Mouse (Mus musculus): ENCODE measurements around the gene Sult6b2. TPM values are rescaled to one million over a fixed set of nuclear protein-coding genes. Genes with fewer than 3 reads are reported as not detected.

Sult6b2 gene
- polyA plus RNA-seq, 1 experiment from 2014 or later = not detected

DNA sequence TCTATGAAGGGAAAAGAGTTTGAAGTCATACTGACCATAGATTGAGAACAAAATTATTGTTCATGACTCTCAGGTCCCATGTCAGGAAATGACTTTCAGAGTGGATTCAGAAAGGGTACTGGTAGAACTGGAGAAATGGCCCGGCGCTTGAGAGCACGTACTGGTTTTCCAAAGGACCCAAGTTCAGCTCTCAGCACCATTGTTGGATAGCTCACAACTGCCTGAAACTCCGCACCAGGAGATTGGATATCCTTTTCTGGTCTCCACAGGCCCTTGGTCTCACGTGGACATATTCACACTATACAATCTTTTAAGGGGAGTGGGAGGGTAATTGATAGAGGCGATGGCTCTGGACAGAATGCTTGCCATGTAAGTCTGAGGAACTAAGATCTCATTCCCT lies 46.3 kb downstream of the Sult6b2 start:
- no peak for DNase-seq (ENCODE audit: low spot score)
- no peak for ATAC-seq
- H3K27ac ChIP-seq (ENCODE audit: low read length) = no peak overlapping the region
- H3K9me3 ChIP-seq (ENCODE audit: low read length) = no peaks in the 10 kb centered on the region
- TF ChIP-seq EP300 (IDR thresholded peaks at IDR 0.05) (no peak), CTCF (IDR thresholded peaks at IDR 0.05) (no peak)
- WGBS = 83% methylated on average over 6 of the region's 6 CpGs
- no peaks in the 10 kb centered on the region for H3K36me3 ChIP-seq (ENCODE audit: insufficient read depth, low read length)
- no peaks in the 10 kb centered on the region for H3K27me3 ChIP-seq (replicated peaks; ENCODE audit: insufficient read depth, low read length)
- H3K9ac ChIP-seq (replicated peaks; ENCODE audit: low read depth) = no peak overlapping the region
- peak overlapping the region; percentile 81 for H3K4me2 ChIP-seq (replicated peaks; ENCODE audit: low read depth, low read length)
- H3K4me1 ChIP-seq (ENCODE audit: insufficient read depth, low read depth, low read length) = peaks cover 12% of the 10 kb centered on the region; the same call in 1 of the 2 replicates
- peak overlapping the region; percentile 62; the same call in 1 of the 2 replicates for H3K4me3 ChIP-seq (ENCODE audit: low read depth, low read length)

DNA sequence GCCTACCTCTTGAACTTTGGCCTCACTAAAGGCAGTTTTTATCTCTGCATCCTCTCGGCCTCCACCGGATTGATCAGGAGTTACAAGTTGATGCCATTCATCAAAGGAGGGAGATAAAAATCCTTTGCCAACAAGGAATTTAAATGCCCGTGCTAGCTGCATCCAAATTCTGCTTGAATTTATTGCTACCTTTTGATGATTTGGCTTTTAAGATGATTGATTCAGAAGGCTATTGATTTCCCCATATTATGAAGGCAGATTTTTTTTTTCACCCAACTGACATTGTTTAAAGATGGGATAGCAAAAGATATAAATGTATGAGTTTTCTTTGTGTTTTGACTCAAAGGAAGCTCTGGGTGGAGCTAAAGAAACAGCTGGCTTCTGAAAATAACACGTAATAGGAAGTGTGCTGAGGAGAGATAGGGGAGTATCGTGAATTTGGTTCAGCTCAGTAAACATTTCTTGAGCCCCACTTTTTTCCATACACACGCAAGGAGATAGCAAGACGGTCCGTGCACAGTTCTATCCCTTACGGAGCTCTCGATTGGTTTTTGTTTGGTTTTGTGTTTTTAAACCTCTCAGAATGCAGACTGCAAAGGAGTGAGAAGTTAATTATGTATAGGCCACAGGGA lies 46.9 kb downstream of the Sult6b2 start:
- H3K36me3 ChIP-seq (ENCODE audit: insufficient read depth, low read length) = no peaks in the 10 kb centered on the region
- 10% methylated on average over 10 of the region's 10 CpGs for WGBS
- peak overlapping the region; percentile 81 for H3K4me2 ChIP-seq (replicated peaks; ENCODE audit: low read depth, low read length)
- no peaks in the 10 kb centered on the region for H3K9me3 ChIP-seq (ENCODE audit: low read length)
- peak overlapping the region; percentile 74 for H3K27ac ChIP-seq (ENCODE audit: low read length)
- H3K9ac ChIP-seq (replicated peaks; ENCODE audit: low read depth) = no peak overlapping the region
- peak overlapping the region; percentile 62 for H3K4me3 ChIP-seq (ENCODE audit: low read depth, low read length)
- TF ChIP-seq EP300 (IDR thresholded peaks at IDR 0.05) (peak; percentile 90), CTCF (IDR thresholded peaks at IDR 0.05) (no peak)
- DNase-seq (ENCODE audit: low spot score) = peak; percentile 83
- peak; percentile 20; the same call in 1 of the 2 replicates for ATAC-seq
- H3K4me1 ChIP-seq (ENCODE audit: insufficient read depth, low read depth, low read length) = peaks cover 12% of the 10 kb centered on the region; the same call in 1 of the 2 replicates
- no peaks in the 10 kb centered on the region for H3K27me3 ChIP-seq (replicated peaks; ENCODE audit: insufficient read depth, low read length)

DNA sequence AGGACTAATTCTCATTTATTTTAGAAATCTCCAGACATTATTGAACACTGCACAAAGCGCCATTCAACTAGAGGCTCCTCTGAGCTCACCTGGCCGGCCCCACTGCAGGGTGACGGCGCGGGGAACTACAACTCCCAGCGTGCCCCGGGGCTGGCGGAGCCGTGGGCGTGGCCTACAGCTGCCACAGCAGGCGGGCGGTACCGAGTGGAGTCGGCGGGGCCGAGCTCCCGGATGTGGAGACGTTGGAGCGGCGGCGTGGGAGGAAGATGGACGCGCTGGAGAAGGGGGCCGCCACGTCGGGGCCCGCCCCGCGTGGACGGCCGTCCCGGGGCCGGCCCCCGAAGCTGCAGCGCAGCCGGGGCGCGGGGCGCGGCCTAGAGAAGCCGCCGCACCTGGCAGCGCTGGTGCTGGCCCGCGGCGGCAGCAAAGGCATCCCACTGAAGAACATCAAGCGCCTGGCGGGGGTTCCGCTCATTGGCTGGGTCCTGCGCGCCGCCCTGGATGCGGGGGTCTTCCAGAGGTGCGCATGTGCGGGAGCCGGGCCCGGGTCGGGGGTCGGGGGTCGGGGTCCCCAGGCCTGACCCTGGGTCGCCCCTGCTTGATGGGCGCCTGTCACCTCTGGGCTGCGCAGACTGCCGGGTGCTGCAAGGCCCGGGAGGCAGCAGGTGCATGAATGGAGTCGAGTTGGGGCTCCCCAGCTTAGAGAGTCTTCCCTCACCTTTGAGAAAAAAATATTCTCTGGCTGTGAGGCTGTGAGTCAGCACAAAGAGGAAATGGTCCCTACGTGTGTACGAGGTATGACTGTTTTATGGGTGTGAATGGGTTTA lies 47.6 kb downstream of the Sult6b2 start, which contains the start of gene Cmas:
Gene Cmas (plus strand): TSS at position 180 of the 827 bp plus-strand sequence.
- WGBS = under 1% methylated on average over 45 of the region's 68 CpGs
- H3K27ac ChIP-seq (ENCODE audit: low read length) = peak within 1 kb of the TSS; percentile 74
- H3K27me3 ChIP-seq (replicated peaks; ENCODE audit: insufficient read depth, low read length) = no peaks in the 10 kb centered on the region
- H3K4me3 ChIP-seq (ENCODE audit: low read depth, low read length) = peak within 1 kb of the TSS; percentile 62
- DNase-seq (ENCODE audit: low spot score) (peak; percentile 93), ATAC-seq (peak; percentile 98)
- no peaks in the 10 kb centered on the region for H3K9me3 ChIP-seq (ENCODE audit: low read length)
- H3K4me2 ChIP-seq (replicated peaks; ENCODE audit: low read depth, low read length) = peak within 1 kb of the TSS; percentile 81
- TF ChIP-seq EP300 (IDR thresholded peaks at IDR 0.05) (no peak), CTCF (IDR thresholded peaks at IDR 0.05) (no peak)
- peak within 1 kb of the TSS; percentile 61 for H3K9ac ChIP-seq (replicated peaks; ENCODE audit: low read depth)
- H3K4me1 ChIP-seq (ENCODE audit: insufficient read depth, low read depth, low read length) = peaks cover 12% of the 10 kb centered on the region; the same call in 1 of the 2 replicates
- H3K36me3 ChIP-seq (ENCODE audit: insufficient read depth, low read length) = no peaks in the 10 kb centered on the region

DNA sequence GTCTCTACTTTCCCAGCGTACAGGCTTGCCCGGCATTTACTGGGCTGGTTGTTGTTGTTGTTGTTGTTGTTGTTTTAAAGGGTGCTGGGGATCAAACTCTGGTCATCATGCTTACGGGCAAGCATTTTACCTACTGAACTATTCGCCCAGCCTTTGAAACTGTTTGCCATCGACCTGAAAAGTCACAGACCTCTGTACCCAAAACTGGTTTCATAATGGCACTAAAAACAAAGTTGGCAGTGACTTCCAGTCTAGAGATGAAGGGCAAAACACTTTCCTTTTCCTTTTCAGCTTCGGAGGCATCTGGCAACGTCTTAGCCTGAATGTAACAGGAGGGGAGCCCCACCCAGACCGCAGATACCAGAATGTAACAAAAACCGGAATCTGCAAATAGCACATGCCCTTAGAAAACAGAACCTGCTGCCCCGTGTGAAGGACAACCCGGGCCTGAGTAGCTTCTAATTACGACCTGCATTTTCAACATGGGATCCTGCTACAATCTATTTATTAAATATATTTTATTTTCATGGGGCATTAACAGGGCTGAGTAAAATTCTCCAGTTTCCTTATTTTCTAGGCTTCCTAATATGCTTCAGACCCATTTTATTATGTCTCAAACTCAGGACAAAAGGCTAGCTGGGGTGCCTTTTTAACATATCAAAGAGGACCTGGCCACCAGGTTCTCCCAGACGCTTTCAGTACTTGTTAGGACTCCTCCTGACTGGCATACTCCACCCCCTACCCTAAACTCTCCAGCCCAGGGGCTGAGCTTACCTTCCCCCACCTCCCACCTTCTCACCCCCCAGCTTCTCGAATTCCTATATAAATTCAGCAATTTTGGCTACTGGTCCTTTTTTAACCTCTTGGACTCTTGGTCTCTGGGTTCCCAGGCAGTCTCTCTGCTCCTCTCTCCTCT lies 51.7 kb downstream of the Sult6b2 start:
- H3K36me3 ChIP-seq (ENCODE audit: insufficient read depth, low read length) = no peaks in the 10 kb centered on the region
- H3K4me3 ChIP-seq (ENCODE audit: low read depth, low read length) = no peak overlapping the region
- ATAC-seq = no peak
- peak; percentile 56 for DNase-seq (ENCODE audit: low spot score)
- no peak overlapping the region for H3K4me2 ChIP-seq (replicated peaks; ENCODE audit: low read depth, low read length)
- H3K9ac ChIP-seq (replicated peaks; ENCODE audit: low read depth) = no peak overlapping the region
- H3K4me1 ChIP-seq (ENCODE audit: insufficient read depth, low read depth, low read length) = peaks cover 8% of the 10 kb centered on the region; the same call in 1 of the 2 replicates
- no peak for TF ChIP-seq EP300 (IDR thresholded peaks at IDR 0.05)
- no peaks in the 10 kb centered on the region for H3K27me3 ChIP-seq (replicated peaks; ENCODE audit: insufficient read depth, low read length)
- 38% methylated on average over 14 of the region's 14 CpGs for WGBS
- no peaks in the 10 kb centered on the region for H3K9me3 ChIP-seq (ENCODE audit: low read length)
- H3K27ac ChIP-seq (ENCODE audit: low read length) = no peak overlapping the region

DNA sequence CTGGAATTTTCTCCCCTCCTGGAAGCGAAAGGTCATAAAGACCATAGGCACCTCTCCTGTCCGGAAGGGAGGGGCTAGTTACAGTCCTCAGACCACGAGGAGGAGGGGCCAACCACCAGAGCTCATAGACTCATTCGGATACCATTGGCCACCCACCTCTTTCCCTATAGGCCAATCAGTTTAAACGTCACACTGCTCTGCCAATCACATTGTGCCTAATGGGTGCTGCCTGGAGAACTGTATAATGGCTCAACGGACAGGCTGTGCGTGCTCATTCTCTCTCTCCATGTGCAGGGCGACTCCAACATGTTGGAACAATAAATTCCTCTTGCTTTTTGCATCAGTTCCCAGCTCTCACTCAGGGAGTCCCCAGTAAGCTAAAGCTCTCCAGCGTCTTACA lies 52.9 kb downstream of the Sult6b2 start:
- ATAC-seq (no peak), DNase-seq (ENCODE audit: low spot score) (no peak)
- peaks cover 8% of the 10 kb centered on the region; the same call in 1 of the 2 replicates for H3K4me1 ChIP-seq (ENCODE audit: insufficient read depth, low read depth, low read length)
- no peaks in the 10 kb centered on the region for H3K27me3 ChIP-seq (replicated peaks; ENCODE audit: insufficient read depth, low read length)
- H3K36me3 ChIP-seq (ENCODE audit: insufficient read depth, low read length) = no peaks in the 10 kb centered on the region
- H3K4me2 ChIP-seq (replicated peaks; ENCODE audit: low read depth, low read length) = no peak overlapping the region
- H3K4me3 ChIP-seq (ENCODE audit: low read depth, low read length) = no peak overlapping the region
- 64% methylated on average over 9 of the region's 9 CpGs for WGBS
- no peak overlapping the region for H3K27ac ChIP-seq (ENCODE audit: low read length)
- H3K9me3 ChIP-seq (ENCODE audit: low read length) = no peaks in the 10 kb centered on the region
- H3K9ac ChIP-seq (replicated peaks; ENCODE audit: low read depth) = no peak overlapping the region
- TF ChIP-seq EP300 (IDR thresholded peaks at IDR 0.05) (no peak), CTCF (IDR thresholded peaks at IDR 0.05) (no peak)

All from lung, postnatal 0 days (tissue).